Mouse (Mus musculus): ENCODE data around the gene Rnf121.

DNA sequence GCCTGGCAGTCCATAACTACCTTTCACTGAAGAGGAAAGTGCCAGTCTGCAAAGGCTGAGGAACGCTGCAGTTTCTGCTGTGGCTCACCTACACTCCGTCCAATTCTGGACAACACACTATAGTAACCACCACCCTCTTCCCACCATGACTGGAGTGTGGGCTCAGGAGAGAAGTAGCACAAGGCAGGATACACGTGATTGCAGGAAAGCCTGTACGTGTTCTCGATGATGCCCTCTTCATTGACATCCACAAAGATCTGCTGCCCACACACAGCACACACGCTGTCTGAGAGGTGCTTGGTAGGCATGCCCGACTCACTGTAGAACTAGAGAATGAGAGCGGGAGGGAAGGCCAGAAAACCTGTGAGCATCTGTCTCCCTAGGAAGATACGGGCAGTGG is 41.4 kb downstream of the Rnf121 start:
- no peak for TF ChIP-seq CTCF (conservative IDR thresholded peaks at IDR 0.05 in 1 of 2, IDR thresholded peaks at IDR 0.05 in 1 of 2; ENCODE audit: low read depth in 2 of 2, low read length in 2 of 2)
- no peak for TF ChIP-seq EP300 (IDR thresholded peaks at IDR 0.05; ENCODE audit: low read length)
- no peak for TF ChIP-seq POLR2A (IDR thresholded peaks at IDR 0.05; ENCODE audit: low read depth, low read length)
- no peak for TF ChIP-seq TCF12 (IDR thresholded peaks at IDR 0.05; ENCODE audit: low read depth, low read length)
- TF ChIP-seq ZKSCAN1 (IDR thresholded peaks at IDR 0.05; ENCODE audit: borderline replicate concordance, low read depth, low read length): no peak
- no peak for TF ChIP-seq USF1 (IDR thresholded peaks at IDR 0.05; ENCODE audit: low read depth, low read length)
- TF ChIP-seq MEF2A (IDR thresholded peaks at IDR 0.05; ENCODE audit: borderline replicate concordance, low read depth, low read length): no peak
- no peak for TF ChIP-seq USF2 (conservative IDR thresholded peaks at IDR 0.05; ENCODE audit: low read depth, low read length)
- TF ChIP-seq RCOR1 (conservative IDR thresholded peaks at IDR 0.05; ENCODE audit: low read depth, low read length): no peak
